Mouse (Mus musculus): ENCODE measurements around the gene Map3k5.
A peak's percentile ranks its signal among the peaks of the same experiment; 100 is the strongest.

Map3k5 gene

DNA sequence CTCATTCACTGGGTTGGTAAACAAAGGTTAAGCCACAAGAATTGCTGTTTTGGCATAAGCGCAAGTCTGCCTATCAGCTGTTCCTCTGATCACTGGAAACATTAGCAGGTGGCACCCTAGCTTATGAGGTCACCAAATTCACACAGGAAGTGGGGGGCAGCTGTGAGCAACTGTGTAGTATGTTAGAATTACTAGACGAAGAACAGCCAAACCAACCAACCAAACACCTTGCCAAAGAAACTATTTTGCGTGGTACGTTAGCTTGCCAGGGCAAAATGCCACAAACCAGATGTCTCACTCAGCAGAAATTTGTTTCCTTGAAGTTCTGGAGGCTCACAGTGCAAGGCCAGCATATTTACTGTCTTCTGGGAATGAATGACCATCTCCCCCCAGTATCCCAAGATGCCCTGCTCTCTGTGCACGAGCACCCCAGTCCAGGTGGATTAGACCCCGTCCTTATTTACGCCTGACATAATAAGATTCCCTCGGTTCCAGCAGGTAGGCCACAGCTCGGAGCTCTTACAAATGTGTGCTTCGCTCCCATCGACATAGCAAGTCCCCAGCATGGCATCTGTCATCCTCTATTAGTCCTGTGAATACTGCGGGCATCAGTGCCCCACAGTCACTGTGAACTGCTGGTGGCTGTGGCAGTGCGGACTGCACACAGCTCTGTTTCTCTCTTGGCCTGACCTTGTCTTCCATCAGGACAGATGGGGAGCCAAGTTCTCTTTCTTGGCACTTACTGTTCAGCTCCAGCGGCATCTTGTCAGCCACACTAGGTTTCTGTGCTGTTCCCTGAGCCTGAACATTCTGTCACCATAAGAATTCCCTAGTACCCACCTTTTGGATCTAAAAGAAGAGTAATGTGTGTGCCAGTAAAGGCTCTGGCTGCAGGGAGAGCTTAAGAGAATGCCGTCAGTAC is 185.5 kb downstream of the Map3k5 start:
- no peak for DNase-seq

DNA sequence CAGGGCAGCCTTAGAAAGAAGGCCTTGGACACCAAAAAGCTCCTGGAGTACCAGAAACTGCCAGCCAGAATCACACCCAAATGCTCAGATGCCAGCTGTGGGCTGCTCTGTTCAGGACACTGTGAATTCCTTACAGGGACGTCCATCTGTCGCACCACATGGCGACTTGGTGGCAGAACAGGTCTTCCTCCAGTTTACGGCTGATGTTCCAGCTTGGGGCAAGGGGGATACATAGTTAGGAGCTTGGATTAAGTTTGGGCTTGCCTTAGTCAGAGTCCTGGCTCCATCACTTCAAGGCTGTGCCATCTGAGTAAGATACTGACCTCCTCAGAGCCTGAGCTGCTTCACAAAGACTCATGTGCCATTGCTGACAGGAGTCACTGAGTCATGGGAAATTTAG is 187.7 kb downstream of the Map3k5 start:
- DNase-seq, result no peak

- peak; percentile 39 for DNase-seq
Observed at GRCm38 (mm10) chr10:20123401-20123800, 189.1 kb downstream of the Map3k5 start.

DNA sequence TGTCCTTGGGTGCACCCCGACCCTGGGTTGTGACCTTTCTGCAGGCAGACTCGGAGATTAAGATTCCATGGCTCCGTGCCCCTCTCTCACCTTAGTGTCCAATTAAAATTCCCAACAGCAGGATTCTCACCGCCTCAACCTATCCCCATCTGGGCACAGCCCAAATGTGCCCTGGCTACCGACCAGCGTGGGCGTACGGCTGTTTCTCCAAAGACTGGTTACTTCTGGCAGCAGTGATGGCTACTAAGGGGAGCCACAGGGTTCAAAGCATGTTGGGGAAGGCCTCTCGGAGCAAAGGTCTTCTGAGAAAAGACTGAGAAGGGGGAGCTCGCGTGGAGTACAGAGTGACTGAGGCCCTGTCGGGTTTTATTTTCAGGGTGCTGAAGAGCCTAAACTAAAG is 190.3 kb downstream of the Map3k5 start:
- DNase-seq, result no peak

DNA sequence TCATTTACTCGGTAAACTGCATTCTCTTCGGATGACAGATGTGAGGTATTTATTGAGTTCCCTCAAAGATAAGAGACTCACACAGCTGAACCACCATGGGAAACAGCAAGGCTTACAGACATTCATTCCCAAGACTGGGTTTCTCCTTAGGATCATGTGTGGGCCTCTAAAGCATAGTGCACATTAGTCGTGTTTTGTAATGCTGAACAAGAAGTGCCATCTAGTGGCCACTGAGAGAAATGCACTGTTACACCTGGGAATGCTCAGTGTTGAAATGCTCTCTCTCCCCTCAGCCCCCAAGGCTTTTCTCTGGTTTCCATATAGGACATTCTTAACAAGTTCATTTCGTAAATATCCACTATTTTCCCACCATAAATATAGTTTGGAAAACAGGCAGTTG is 191.0 kb downstream of the Map3k5 start:
- DNase-seq, result peak; percentile 71

- DNase-seq, result no peak
Observed at GRCm38 (mm10) chr10:20132933-20133652, 198.8 kb downstream of the Map3k5 start.

DNA sequence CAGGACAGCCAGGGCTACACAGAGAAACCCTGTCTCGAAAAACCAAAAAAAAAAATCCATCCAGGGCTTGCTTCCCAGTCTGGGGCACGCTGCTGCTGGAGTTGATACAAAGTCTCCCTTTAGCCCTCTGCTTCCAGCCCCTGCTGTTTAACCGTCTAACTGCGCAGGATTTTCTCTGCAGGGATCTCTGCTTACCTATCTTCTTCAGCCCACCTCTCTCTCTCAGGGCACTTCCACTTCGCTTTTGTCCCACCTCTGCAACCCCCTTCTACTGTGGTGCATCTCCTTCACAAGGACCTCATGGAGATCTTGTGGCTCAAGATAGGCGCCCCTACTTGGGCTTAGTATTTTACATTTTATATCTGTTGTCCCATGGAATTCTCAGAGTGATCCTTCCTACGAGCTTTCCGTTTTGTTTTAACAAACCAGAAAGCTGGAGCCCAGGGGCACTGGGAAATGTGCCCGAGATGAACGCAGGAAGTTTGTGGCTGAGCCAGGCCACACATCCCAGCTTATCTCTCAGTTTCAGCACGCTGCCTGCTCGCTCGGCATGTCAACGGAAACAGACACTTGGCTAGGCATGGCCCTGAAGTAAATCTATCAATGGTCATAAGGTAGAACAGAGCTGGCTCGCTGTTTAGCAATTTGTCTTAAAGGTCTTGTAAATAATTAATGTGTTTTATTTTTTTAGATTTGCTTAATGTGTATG is 201.2 kb downstream of the Map3k5 start:
- DNase-seq, result peak; percentile 49

- no peak for DNase-seq
Observed at GRCm38 (mm10) chr10:20136505-20136904, 202.2 kb downstream of the Map3k5 start.

DNA sequence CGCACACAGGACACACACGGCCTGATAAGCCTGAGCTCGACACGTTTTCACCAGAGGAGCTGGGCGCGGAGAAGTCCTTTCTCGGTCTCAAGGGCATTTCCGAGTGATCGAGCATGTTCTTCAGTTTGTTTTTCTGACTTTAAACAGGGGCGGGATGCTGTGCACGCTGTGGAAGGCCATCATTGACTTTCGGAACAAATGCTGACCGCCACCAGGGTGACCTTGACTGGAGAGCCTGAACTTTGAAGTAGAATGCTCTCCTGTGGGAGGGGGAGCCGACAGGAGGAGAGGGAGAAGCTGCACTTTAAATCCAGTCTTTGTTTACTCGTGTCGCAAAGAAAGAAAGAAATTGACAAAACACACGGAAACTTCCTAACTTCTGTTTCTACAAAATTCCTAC is 207.1 kb downstream of the Map3k5 start:
- no peak for DNase-seq

DNA sequence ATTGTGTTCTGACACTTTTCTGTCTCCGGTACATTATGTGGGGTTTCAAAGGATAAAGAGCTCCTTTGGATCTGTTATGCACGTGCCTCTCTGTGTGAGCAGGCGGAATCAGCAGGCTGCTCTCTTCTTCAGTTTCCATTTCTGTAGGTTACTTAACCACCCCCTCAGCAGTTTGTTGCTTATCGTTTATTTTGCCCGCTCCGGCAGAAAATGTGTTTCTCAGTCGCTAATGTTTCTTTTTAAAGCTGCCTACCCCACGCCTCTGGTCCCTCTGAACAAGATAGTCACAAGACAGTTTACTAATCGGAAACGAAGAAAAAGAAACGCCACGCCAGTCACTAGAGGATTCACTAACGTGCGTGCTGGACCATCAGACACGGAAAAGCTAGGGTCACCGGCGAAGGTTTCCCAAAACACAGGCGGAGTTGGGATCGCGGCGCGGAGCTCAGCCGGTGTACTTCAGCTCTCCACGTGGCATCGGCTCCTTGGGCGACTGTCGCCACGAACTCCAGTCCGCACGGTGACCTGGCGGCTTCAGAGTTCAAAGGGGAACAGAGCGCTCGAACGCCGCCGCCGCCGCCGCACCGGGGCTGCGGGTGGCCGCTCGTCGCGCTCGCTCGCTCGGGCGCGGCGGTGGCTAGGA is 214.0 kb downstream of the Map3k5 start, which contains the start of gene Map7:
Gene Map7, plus strand, starts transcription at position 342 of the 643 bp plus-strand sequence.
- DNase-seq, result no peak

GRCm38 (mm10) chr10:20148773-20149120 is 214.5 kb downstream of the Map3k5 start:
- peak; percentile 76 for DNase-seq

DNA sequence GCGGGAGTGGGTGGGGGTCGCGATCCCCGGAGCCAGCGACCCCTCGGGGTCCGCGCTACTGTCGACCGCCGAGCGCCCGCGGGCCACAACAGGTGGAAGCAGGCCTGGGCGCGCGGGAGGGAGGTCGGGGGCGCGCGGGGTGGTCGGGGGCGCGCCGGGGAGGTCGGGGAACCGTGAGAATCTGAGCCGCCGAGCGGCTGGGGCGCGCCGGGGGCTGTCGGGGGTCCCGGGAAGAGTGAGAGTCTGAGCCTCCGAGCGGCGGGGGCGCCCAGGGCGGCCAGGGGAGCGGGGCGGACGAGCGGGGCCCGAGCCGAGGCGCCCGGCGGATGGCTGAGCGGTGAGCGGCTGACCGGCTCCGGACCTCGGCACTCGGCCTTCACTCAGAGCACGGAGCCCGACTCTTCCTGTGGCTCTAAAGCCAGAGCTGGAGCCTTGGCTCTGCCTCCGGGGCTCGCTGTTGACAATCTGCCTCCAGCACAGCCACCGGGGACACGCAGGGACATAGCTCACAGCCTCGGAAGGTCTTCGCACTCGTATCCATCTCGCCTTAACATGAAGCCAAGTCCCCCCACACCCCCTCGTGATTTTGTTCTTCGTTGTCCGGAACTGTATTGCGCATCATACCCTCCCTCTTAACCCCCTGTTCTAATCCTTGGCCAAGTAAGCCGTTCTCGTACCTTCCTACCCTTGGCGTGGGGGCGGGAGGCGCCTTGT is 215.0 kb downstream of the Map3k5 start:
- DNase-seq, result peak; percentile 43

DNA sequence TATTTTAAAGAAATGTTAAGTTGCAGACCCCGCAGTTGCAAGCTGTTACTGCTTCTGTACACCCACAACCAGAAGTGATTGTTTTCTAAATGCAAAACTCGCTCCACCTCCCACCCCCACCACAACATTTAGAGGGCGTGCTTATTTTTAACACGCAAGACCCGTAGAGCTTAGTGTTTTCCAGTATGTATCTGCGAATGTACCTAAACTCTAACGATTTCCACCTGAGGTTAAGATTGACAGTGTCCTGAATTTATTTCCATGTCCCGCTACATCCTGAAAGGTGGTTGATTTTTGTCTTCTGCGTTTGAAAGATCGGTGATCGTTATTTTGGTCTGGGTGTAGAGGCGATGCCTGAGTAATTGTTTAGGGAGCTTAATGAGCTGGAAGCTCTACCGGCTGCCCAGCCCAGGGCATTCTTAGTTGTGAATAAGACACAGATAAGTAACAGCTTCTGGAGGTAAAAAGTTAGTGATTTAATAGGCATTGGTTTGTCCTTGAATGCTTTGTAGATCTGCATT is 215.6 kb downstream of the Map3k5 start:
- no peak for DNase-seq

DNA sequence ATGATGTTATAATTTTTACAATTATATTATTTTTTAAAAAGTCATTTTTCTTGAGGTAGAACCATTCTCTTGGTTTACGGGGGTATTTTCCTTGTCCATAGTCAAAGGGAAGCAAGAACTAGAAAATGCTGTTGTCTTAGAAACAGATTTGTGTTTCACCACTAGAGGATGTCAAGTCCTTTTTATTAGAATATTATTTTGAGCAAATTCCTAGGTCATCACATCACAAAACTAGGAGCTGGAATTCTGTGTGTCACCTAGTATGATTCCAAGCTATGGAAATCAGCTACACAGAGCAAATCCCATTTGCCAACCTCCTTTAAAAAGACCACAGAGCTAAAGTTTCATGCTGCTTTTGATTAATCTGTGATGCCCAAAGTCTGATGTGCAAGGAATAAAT is 217.9 kb downstream of the Map3k5 start:
- DNase-seq, result no peak

- DNase-seq, result no peak
Observed at GRCm38 (mm10) chr10:20153507-20153906, 219.2 kb downstream of the Map3k5 start.

- no peak for DNase-seq
Observed at GRCm38 (mm10) chr10:20155401-20155800, 221.1 kb downstream of the Map3k5 start.

DNA sequence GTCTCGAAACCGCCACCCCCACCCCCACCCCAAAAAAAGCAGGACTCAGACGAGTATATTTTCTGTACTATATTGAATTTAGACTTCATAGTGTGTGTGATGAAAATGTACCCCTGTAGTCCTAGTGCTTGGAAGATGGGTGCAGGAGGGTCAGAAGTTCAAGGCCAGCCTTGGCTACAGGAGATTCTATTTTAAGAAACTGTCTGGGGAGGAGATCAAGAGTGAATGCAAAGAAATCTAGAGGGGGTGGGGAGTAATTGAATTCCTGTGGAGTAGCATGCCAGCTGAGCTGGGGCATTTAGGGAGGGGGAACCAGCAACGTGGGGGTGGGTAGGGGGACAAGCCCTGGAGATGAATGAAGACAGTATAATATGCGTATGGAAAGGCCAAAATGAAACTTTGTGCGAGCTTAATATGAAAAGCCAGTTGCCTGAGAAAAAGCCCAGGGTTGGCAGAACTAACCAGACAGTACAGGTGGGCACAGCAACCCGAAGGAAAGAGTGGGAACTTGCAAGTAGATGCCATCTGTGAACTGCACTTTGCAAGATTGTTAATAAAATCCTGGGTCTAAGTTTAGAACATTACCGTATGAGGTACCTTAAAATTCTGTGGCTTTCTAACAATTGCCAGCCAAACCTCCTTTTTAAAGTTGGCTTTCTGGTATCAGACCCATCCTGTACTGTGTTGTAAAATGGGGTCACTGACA is 222.9 kb downstream of the Map3k5 start:
- DNase-seq, result no peak

GRCm38 (mm10) chr10:20158756-20159155 is 224.5 kb downstream of the Map3k5 start:
- DNase-seq, result no peak

DNA sequence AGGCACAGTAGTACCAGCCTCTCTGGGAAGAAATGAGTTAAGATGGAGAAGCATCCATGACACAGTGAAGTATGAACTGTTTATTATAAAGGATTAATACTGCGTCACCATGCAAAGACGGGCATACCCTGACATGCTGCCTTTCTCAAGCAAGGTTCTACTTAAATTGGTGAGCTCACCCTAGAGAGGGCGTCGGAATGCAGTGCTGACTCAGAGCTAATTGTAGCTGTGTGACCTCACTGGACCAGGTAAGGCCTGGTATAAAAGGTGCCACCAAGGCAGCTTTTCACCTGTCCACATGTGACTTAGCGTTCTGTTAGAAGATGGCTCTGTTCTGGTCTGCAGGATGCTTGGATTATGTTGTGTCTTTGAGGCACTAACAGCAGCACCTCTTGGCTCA is 225.0 kb downstream of the Map3k5 start:
- DNase-seq, result no peak

DNA sequence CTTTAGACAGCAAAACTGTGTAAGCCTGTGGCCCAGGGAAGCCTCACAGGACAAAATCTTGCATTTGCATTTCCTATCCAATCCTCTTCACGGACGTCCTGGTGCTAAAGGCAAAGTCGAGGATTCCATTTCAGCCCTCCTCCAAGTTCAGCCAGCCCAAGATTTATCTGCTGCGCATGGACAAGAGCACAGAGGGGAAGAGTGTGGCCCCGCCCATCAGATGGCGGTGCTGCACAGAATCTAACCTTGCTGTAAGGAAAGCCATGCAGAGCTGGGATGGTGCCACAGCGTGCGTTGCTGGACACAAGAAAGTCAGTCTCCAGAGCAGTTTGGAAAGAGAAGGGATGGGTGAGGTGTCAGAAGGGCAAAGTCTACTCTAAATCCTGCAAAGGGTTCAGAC is 226.6 kb downstream of the Map3k5 start:
- DNase-seq, result no peak

DNA sequence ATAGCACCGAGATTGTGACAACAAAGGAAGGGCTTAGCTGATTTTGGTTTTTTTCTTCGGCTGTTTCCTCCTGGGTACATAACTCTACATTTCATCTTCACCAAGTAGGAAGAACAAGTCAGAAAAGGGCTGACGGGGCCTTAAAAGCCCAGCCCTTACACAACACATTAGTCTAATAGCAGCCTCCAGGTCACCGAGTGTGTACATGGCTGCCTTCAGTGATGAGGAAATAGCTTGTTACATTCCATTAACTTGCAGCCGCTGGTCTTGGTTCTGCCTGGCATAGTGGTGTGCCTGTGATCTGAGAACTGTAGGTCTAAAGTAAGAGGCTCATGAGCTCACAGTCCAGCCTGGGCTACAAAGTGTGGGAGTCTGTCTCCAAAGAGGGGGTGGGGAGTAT is 230.5 kb downstream of the Map3k5 start:
- no peak for DNase-seq

All from lung, postnatal 10 days (tissue).